Mouse (Mus musculus) lung, embryonic 14.5 days (tissue): ENCODE data around the gene Ets1. TPM values are rescaled to one million over a fixed set of nuclear protein-coding genes. Genes with fewer than 3 reads are reported as not detected.
A peak's percentile ranks its signal among the peaks of the same experiment; 100 is the strongest.

Experiments used
- ATAC-seq: fragments of 200-750 bp; cut with Nextera tagmentation; 2 replicates; pipeline ENCODE4 v1.8.0; 2017; ENCODE audit warnings: mild to moderate bottlenecking, moderate TSS enrichment, moderate library complexity; ENCODE audit not compliant: insufficient read depth
- DNase-seq: peaks from one replicate; pipeline ENCODE4 v3.0.0-alpha.2; 2015
- H3K27ac ChIP-seq: fragments of 300-500 bp; sonication (generic); 2 replicates; pipeline ENCODE4 v1.5.1; 2014; ENCODE audit warnings: low read depth, mild to moderate bottlenecking, moderate library complexity
- H3K27me3 ChIP-seq: fragments of 300-500 bp; sonication (generic); 2 replicates; pipeline ENCODE4 v1.6.1; 2014; ENCODE audit warnings: low read length, control low read depth; ENCODE audit not compliant: insufficient read depth
- H3K36me3 ChIP-seq: fragments of 300-500 bp; sonication (generic); 2 replicates; pipeline ENCODE4 v1.6.1; 2014; ENCODE audit warnings: control low read depth; ENCODE audit not compliant: insufficient read depth
- H3K4me1 ChIP-seq: fragments of 300-500 bp; sonication (generic); 2 replicates; pipeline ENCODE4 v1.6.1; 2014; ENCODE audit warnings: antibody characterized with exemption, control low read depth; ENCODE audit not compliant: insufficient read depth
- H3K4me2 ChIP-seq: fragments of 300-500 bp; sonication (generic); 2 replicates; pipeline ENCODE4 v1.6.1; 2014; ENCODE audit warnings: mild to moderate bottlenecking
- H3K4me3 ChIP-seq: fragments of 300-500 bp; sonication (generic); 2 replicates; pipeline ENCODE4 v1.5.1; 2014; ENCODE audit warnings: low read depth, low read length
- H3K9ac ChIP-seq: fragments of 300-500 bp; sonication (generic); 2 replicates; pipeline ENCODE4 v1.6.1; 2014
- H3K9me3 ChIP-seq: fragments of 300-500 bp; sonication (generic); 2 replicates; pipeline ENCODE4 v1.6.1; 2016; ENCODE audit warnings: low read depth, low read length, control low read depth
- CTCF ChIP-seq: IDR thresholded peaks from 2 replicates; pipeline ENCODE4 v1.5.1; 2016; ENCODE audit warnings: antibody characterized with exemption, low read depth
- WGBS: fragments of 180-500 bp; shearing (Covaris S2); extraction: QIAGEN DNeasy Blood & Tissue Kit; methylation state at CpG from one replicate; pipeline ENCODE4 v1.1.7; 2014; 5-methylcytosine and 5-hydroxymethylcytosine counted together
- polyA plus RNA-seq: library from polyadenylated mRNA; unstranded; fragments of >200 nt; fragmentation: Nextera tagmentation; extraction: Ambion mirVana; gene quantifications from 2 replicates; pipeline ENCODE4 v1.2.1, GENCODE M21; 2014

The Ets1 gene
- polyA plus RNA-seq, 1 experiment from 2014 or later, result 79.2 TPM

GRCm38 (mm10) chr9:32610631-32611030 lies 25.4 kb upstream of the Ets1 start:
- no peak for ATAC-seq
- Histone ChIP-seq H3K4me2 (no peak overlapping the region), H3K9me3 (no peaks in the 10 kb centered on the region), H3K4me1 (no peaks in the 10 kb centered on the region), H3K27me3 (no peaks in the 10 kb centered on the region), H3K27ac (no peak overlapping the region), H3K4me3 (no peak overlapping the region), H3K36me3 (no peaks in the 10 kb centered on the region), H3K9ac (no peak overlapping the region)
- no peak for TF ChIP-seq CTCF
- DNase-seq, result no peak
- WGBS, result 69% methylated on average over 4 of the region's 4 CpGs

GRCm38 (mm10) chr9:32611340-32611739 lies 24.7 kb upstream of the Ets1 start:
- H3K4me2 ChIP-seq, result no peak overlapping the region
- H3K4me3 ChIP-seq, result no peak overlapping the region
- no peaks in the 10 kb centered on the region for H3K9me3 ChIP-seq
- TF ChIP-seq CTCF, result no peak
- no peak overlapping the region for H3K27ac ChIP-seq
- peaks cover 3% of the 10 kb centered on the region; the same call in 1 of the 2 replicates for H3K4me1 ChIP-seq
- no peak for DNase-seq
- no peaks in the 10 kb centered on the region for H3K27me3 ChIP-seq
- no peaks in the 10 kb centered on the region for H3K36me3 ChIP-seq
- H3K9ac ChIP-seq, result no peak overlapping the region
- 87% methylated on average over 4 of the region's 4 CpGs for WGBS
- no peak for ATAC-seq

GRCm38 (mm10) chr9:32612426-32612825 lies 23.6 kb upstream of the Ets1 start:
- no peaks in the 10 kb centered on the region for H3K27me3 ChIP-seq
- peak overlapping the region; percentile 26; the same call in 1 of the 2 replicates for H3K27ac ChIP-seq
- DNase-seq (no peak), ATAC-seq (no peak)
- TF ChIP-seq CTCF, result no peak
- 78% methylated on average over 5 of the region's 5 CpGs for WGBS
- H3K4me2 ChIP-seq, result no peak overlapping the region
- no peak overlapping the region for H3K4me3 ChIP-seq
- H3K36me3 ChIP-seq, result no peaks in the 10 kb centered on the region
- H3K9me3 ChIP-seq, result no peaks in the 10 kb centered on the region
- H3K4me1 ChIP-seq, result peaks cover 3% of the 10 kb centered on the region; the same call in 1 of the 2 replicates
- no peak overlapping the region for H3K9ac ChIP-seq

GRCm38 (mm10) chr9:32612861-32613421 lies 23.1 kb upstream of the Ets1 start:
- Histone ChIP-seq H3K9ac (no peak overlapping the region), H3K36me3 (no peaks in the 10 kb centered on the region), H3K4me3 (no peak overlapping the region), H3K4me1 (peaks cover 3% of the 10 kb centered on the region; the same call in 1 of the 2 replicates), H3K9me3 (no peaks in the 10 kb centered on the region), H3K27me3 (no peaks in the 10 kb centered on the region), H3K27ac (peak overlapping the region; percentile 26; the same call in 1 of the 2 replicates), H3K4me2 (no peak overlapping the region)
- ATAC-seq (no peak), DNase-seq (peak; percentile 53)
- no peak for TF ChIP-seq CTCF
- 46% methylated on average over 6 of the region's 6 CpGs for WGBS

- Histone ChIP-seq H3K4me1 (peaks cover 3% of the 10 kb centered on the region; the same call in 1 of the 2 replicates), H3K36me3 (no peaks in the 10 kb centered on the region), H3K27me3 (no peaks in the 10 kb centered on the region), H3K9me3 (no peaks in the 10 kb centered on the region), H3K4me2 (no peak overlapping the region), H3K4me3 (no peak overlapping the region), H3K9ac (no peak overlapping the region), H3K27ac (no peak overlapping the region)
- no peak for ATAC-seq
- WGBS, result 71% methylated on average over 9 of the region's 9 CpGs
- no peak for DNase-seq
- TF ChIP-seq CTCF, result no peak
These were observed 21.8 kb upstream of the Ets1 start for GRCm38 (mm10) chr9:32614191-32614590.

GRCm38 (mm10) chr9:32615461-32615860 lies 20.6 kb upstream of the Ets1 start:
- no peaks in the 10 kb centered on the region for H3K9me3 ChIP-seq
- no peaks in the 10 kb centered on the region for H3K27me3 ChIP-seq
- DNase-seq (no peak), ATAC-seq (no peak)
- TF ChIP-seq CTCF, result no peak
- no peak overlapping the region for H3K9ac ChIP-seq
- peaks cover 3% of the 10 kb centered on the region; the same call in 1 of the 2 replicates for H3K4me1 ChIP-seq
- no peak overlapping the region for H3K27ac ChIP-seq
- no peaks in the 10 kb centered on the region for H3K36me3 ChIP-seq
- no peak overlapping the region for H3K4me3 ChIP-seq
- WGBS, result 80% methylated on average over 6 of the region's 6 CpGs
- no peak overlapping the region for H3K4me2 ChIP-seq

GRCm38 (mm10) chr9:32615986-32616385 lies 20.0 kb upstream of the Ets1 start:
- Histone ChIP-seq H3K4me3 (no peak overlapping the region), H3K36me3 (no peaks in the 10 kb centered on the region), H3K27ac (no peak overlapping the region), H3K4me1 (peaks cover 3% of the 10 kb centered on the region; the same call in 1 of the 2 replicates), H3K9me3 (no peaks in the 10 kb centered on the region), H3K27me3 (no peaks in the 10 kb centered on the region), H3K9ac (no peak overlapping the region), H3K4me2 (no peak overlapping the region)
- DNase-seq (peak; percentile 13), ATAC-seq (no peak)
- TF ChIP-seq CTCF, result no peak
- 12% methylated on average over 7 of the region's 7 CpGs for WGBS
